Mouse (Mus musculus): Measurements from ENCODE around the gene Ppp1r18.

DNA sequence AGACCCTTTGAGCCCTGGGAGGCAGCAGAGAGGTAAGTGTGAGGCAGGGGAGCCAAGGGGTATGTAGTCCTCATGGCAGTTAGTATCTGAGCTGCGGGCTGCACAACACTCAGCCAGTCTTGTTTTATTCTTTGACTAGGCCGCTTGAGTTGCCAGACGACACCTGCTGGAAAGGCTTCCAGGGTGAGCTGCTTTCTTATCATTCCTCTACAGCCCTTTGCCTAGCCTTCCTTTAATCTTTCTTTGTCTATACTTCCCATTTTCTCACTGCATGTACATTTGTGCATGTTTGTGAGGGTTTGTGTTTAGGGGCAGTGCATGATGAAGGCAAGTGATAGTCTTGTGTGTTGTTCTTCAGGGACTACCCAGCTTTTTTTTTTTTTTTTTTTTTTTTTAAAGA, 14.4 kb upstream of the Ppp1r18 start:
- no peak for TF ChIP-seq POLR2A (IDR thresholded peaks at IDR 0.05; ENCODE audit: borderline replicate concordance, extremely low read depth, insufficient read depth, insufficient read length, poor library complexity, severe bottlenecking)
- TF ChIP-seq CTCF (IDR thresholded peaks at IDR 0.05; ENCODE audit: borderline replicate concordance, extremely low read depth, insufficient read depth, insufficient read length), result no peak
